Mouse (Mus musculus): Measurements from ENCODE around the gene Vmn1r7. TPM values are rescaled to one million over a fixed set of nuclear protein-coding genes. Genes with fewer than 3 reads are reported as not detected.
"Not testable (repeated sequence)": the region's sequence is repeated elsewhere in the genome, so short reads cannot be mapped to it uniquely, and the experiment has no call there.

Vmn1r7 gene
- not detected in 2 replicates for polyA plus RNA-seq (2014; fragmentation: Nextera tagmentation; extraction: Ambion mirVana)

DNA sequence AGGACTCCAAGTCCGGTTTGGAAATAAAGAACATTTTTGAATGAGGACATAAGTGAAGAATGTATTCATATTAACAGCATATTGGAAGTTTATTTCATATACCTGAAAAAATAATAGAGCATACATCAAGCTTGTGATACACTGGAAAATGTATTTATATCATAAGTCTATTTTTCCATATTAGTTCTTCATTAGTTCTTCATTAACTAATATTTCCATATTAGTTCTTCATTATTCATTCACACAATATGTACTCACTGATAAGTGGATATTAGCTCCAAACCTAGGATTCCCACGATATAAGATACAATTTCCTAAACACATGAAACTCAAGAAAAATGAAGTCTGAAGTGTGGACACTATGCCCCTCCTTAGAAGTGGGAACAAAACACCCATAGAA lies at the start of gene Vmn1r7:
Gene Vmn1r7 (minus strand): TSS at position 101 of the 400 bp plus-strand sequence.
- not testable (repeated sequence) for ATAC-seq (replicated peaks; ENCODE audit: insufficient number of reproducible peaks, low FRiP score, low TSS enrichment)
- 71% methylated on average over 2 of the region's 2 CpGs for WGBS (ENCODE audit: insufficient replicate concordance)

DNA sequence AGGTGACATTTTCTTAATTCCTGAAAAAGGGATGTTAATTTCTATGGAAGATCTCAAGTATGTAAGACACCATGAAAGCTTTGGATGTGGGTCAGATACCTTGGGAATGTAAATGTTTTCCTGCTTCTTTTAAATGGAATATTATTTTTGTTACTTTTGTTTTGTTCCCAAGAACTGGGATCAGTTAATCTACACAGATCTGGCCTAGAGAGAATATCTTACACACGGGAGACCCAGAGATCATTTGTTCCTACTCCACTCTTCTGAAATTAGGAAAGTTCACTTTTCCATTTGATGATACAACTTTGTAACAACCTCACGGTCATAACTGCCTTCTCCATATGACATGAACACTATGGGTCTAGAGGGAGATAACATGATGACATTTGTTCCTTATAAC lies 41.4 kb upstream of the Vmn1r7 start, which contains the start of gene Vmn1r9:
Gene Vmn1r9 (plus strand): TSS at position 301 of the 400 bp plus-strand sequence.
- Histone ChIP-seq H3K9ac (ENCODE audit: low read depth, low read length) (no peak within 1 kb of the TSS), H3K27me3 (ENCODE audit: control insufficient read depth, insufficient read depth, low read length) (no peaks in the 10 kb centered on the region), H3K9me3 (replicated peaks; ENCODE audit: control insufficient read depth, low read length) (no peaks in the 10 kb centered on the region), H3K4me1 (ENCODE audit: control insufficient read depth, insufficient read depth, low read length) (no peaks in the 10 kb centered on the region), H3K4me2 (no peak within 1 kb of the TSS), H3K36me3 (ENCODE audit: control insufficient read depth, insufficient read depth, low read length) (no peaks in the 10 kb centered on the region), H3K27ac (ENCODE audit: low read depth, low read length) (no peak within 1 kb of the TSS), H3K4me3 (ENCODE audit: low read depth, low read length) (no peak within 1 kb of the TSS)
- 69% methylated on average over 2 of the region's 2 CpGs for WGBS (ENCODE audit: insufficient replicate concordance)
- no peak for ATAC-seq (replicated peaks; ENCODE audit: insufficient number of reproducible peaks, low FRiP score, low TSS enrichment)

More for the DNA sequence above, at the start of gene Vmn1r7:
- not testable (repeated sequence) for H3K36me3 ChIP-seq (ENCODE audit: control insufficient read depth, insufficient read depth, low read length); H3K9ac ChIP-seq (ENCODE audit: low read depth, low read length); H3K9me3 ChIP-seq (replicated peaks; ENCODE audit: control insufficient read depth, low read length); H3K4me3 ChIP-seq (ENCODE audit: low read depth, low read length); H3K27me3 ChIP-seq (ENCODE audit: control insufficient read depth, insufficient read depth, low read length); H3K4me2 ChIP-seq; H3K4me1 ChIP-seq (ENCODE audit: control insufficient read depth, insufficient read depth, low read length); H3K27ac ChIP-seq (ENCODE audit: low read depth, low read length)

DNA sequence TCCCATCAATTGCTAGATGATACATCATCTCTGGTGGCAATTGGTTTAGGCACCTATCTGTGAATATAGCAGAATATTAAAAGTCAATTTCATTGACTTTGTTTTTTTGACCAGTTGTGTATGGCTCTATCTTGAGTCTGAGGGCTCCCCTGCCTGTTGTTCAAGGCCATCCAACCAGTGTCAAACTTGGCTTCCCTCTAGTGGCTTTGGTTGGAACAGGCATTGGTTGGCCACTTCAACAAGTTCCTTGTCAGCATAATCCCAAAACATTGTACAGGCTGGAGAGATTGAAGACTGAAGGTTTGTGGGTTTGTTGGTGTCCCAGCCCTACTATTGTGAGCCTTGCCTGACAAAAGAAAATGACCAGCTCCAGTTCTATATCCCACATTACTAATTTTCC lies 38.6 kb upstream of the Vmn1r7 start:
- H3K36me3 ChIP-seq (ENCODE audit: control insufficient read depth, insufficient read depth, low read length): no peaks in the 10 kb centered on the region
- H3K27ac ChIP-seq (ENCODE audit: low read depth, low read length): no peak overlapping the region
- H3K4me1 ChIP-seq (ENCODE audit: control insufficient read depth, insufficient read depth, low read length): no peaks in the 10 kb centered on the region
- no peak overlapping the region for H3K9ac ChIP-seq (ENCODE audit: low read depth, low read length)
- no peak overlapping the region for H3K4me3 ChIP-seq (ENCODE audit: low read depth, low read length)
- H3K9me3 ChIP-seq (replicated peaks; ENCODE audit: control insufficient read depth, low read length): no peaks in the 10 kb centered on the region
- no peaks in the 10 kb centered on the region for H3K27me3 ChIP-seq (ENCODE audit: control insufficient read depth, insufficient read depth, low read length)
- H3K4me2 ChIP-seq: no peak overlapping the region
- ATAC-seq (replicated peaks; ENCODE audit: insufficient number of reproducible peaks, low FRiP score, low TSS enrichment): no peak

DNA sequence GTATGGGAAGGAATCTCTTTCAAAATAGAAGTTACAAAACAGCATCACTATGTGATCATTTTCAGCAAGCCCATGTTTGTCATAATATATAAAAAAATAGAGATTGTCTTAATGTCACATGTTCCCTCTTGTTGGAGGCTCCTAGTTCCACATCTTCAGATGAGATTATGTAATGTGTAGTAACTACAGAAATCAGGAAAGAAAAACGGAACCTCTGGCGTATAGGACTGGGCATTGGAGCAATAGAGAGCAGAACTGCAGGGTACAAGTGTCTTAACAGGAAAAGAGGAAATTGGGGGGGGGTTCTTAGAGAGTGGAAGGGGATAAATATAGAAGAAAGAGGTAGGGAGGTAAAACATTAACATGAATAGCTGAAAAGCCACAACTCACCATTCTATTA lies 9.6 kb upstream of the Vmn1r7 start:
- no peak overlapping the region for H3K4me3 ChIP-seq (ENCODE audit: low read depth, low read length)
- H3K36me3 ChIP-seq (ENCODE audit: control insufficient read depth, insufficient read depth, low read length): no peaks in the 10 kb centered on the region
- no peak for ATAC-seq (replicated peaks; ENCODE audit: insufficient number of reproducible peaks, low FRiP score, low TSS enrichment)
- 68% methylated on average over 2 of the region's 2 CpGs for WGBS (ENCODE audit: insufficient replicate concordance)
- H3K9ac ChIP-seq (ENCODE audit: low read depth, low read length): no peak overlapping the region
- H3K27me3 ChIP-seq (ENCODE audit: control insufficient read depth, insufficient read depth, low read length): no peaks in the 10 kb centered on the region
- no peak overlapping the region for H3K4me2 ChIP-seq
- no peaks in the 10 kb centered on the region for H3K4me1 ChIP-seq (ENCODE audit: control insufficient read depth, insufficient read depth, low read length)
- no peak overlapping the region for H3K27ac ChIP-seq (ENCODE audit: low read depth, low read length)
- no peaks in the 10 kb centered on the region for H3K9me3 ChIP-seq (replicated peaks; ENCODE audit: control insufficient read depth, low read length)

DNA sequence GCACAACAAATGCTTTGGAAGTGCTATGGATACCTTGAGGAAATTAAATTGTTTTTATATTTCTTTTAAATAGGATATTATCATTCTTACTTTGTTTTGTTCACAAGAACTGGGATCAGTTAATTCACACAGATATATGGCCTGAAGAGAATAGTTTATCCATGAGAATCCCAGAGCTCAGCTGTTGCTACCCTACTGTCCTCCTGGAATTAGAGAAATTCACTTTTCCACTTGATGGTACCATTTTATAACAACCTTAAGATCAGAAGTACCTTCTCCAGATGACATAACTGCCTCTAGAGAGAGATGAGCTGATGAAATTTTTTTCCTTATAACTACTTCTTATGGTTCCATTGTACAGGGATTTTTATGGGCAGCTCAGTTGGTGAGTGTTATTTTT lies 6.9 kb upstream of the Vmn1r7 start, which contains the start of gene Vmn1r8:
Gene Vmn1r8 (plus strand): TSS at position 301 of the 400 bp plus-strand sequence.
- H3K4me3 ChIP-seq (ENCODE audit: low read depth, low read length): no peak within 1 kb of the TSS
- H3K9ac ChIP-seq (ENCODE audit: low read depth, low read length): no peak within 1 kb of the TSS
- no peak for ATAC-seq (replicated peaks; ENCODE audit: insufficient number of reproducible peaks, low FRiP score, low TSS enrichment)
- no peaks in the 10 kb centered on the region for H3K9me3 ChIP-seq (replicated peaks; ENCODE audit: control insufficient read depth, low read length)
- H3K4me2 ChIP-seq: no peak within 1 kb of the TSS
- no peaks in the 10 kb centered on the region for H3K27me3 ChIP-seq (ENCODE audit: control insufficient read depth, insufficient read depth, low read length)
- H3K4me1 ChIP-seq (ENCODE audit: control insufficient read depth, insufficient read depth, low read length): no peaks in the 10 kb centered on the region
- H3K36me3 ChIP-seq (ENCODE audit: control insufficient read depth, insufficient read depth, low read length): no peaks in the 10 kb centered on the region
- no peak within 1 kb of the TSS for H3K27ac ChIP-seq (ENCODE audit: low read depth, low read length)

DNA sequence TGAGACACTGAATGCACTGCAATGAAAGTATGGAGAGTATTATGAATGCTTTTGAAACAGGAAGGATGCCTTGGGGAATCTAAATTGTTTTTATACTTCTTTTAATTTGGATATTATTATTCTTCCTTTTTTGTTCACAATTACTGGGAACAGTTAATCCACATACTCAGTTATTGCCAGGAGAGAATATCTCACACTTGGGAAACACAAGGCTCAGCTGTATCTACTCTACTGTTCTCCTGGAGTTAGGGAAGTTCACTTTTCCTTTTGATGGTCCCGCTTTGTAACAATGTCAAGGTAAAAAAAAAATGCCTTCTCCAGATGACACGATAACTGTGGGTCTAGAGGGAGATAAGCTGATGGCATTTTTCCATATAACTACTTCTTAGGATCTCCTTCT lies 28.2 kb downstream of the Vmn1r7 start, which contains the start of gene Vmn1r6:
Gene Vmn1r6 (plus strand): TSS at position 301 of the 400 bp plus-strand sequence.
- WGBS (ENCODE audit: insufficient replicate concordance): 71% methylated on average over 2 of the region's 2 CpGs
- H3K27me3 ChIP-seq (ENCODE audit: control insufficient read depth, insufficient read depth, low read length): no peaks in the 10 kb centered on the region

More for the DNA sequence above, 28.2 kb downstream of the Vmn1r7 start, which contains the start of gene Vmn1r6:
- Histone ChIP-seq H3K4me3 (ENCODE audit: low read depth, low read length) (no peak within 1 kb of the TSS), H3K36me3 (ENCODE audit: control insufficient read depth, insufficient read depth, low read length) (no peaks in the 10 kb centered on the region), H3K4me1 (ENCODE audit: control insufficient read depth, insufficient read depth, low read length) (no peaks in the 10 kb centered on the region), H3K9ac (ENCODE audit: low read depth, low read length) (no peak within 1 kb of the TSS), H3K9me3 (replicated peaks; ENCODE audit: control insufficient read depth, low read length) (no peaks in the 10 kb centered on the region), H3K27ac (ENCODE audit: low read depth, low read length) (no peak within 1 kb of the TSS), H3K4me2 (no peak within 1 kb of the TSS)
- no peak for ATAC-seq (replicated peaks; ENCODE audit: insufficient number of reproducible peaks, low FRiP score, low TSS enrichment)

Other genes with a start within 250 kb of the Vmn1r7 start
- 31.7 and 34.0 TPM in 2 replicates for gene Kbtbd2, start 227.5 kb downstream of the Vmn1r7 start, polyA plus RNA-seq (2014; fragmentation: Nextera tagmentation; extraction: Ambion mirVana)
- 114 and 142 TPM in 2 replicates for gene Fkbp9, start 193.3 kb downstream of the Vmn1r7 start, polyA plus RNA-seq (2014; fragmentation: Nextera tagmentation; extraction: Ambion mirVana)
- gene Nt5c3, start 101.4 kb downstream of the Vmn1r7 start, polyA plus RNA-seq (2014; fragmentation: Nextera tagmentation; extraction: Ambion mirVana): 79.1 and 82.5 TPM in 2 replicates
- gene Vmn1r4, start 101.3 kb downstream of the Vmn1r7 start, polyA plus RNA-seq (2014; fragmentation: Nextera tagmentation; extraction: Ambion mirVana): 0.20 and 0.21 TPM in 2 replicates
- not detected in 2 replicates for gene Vmn1r5, start 55.1 kb downstream of the Vmn1r7 start, polyA plus RNA-seq (2014; fragmentation: Nextera tagmentation; extraction: Ambion mirVana)
- gene Vmn1r6, start 28.1 kb downstream of the Vmn1r7 start, polyA plus RNA-seq (2014; fragmentation: Nextera tagmentation; extraction: Ambion mirVana): not detected in 2 replicates
- not detected in 2 replicates for gene Vmn1r8, start 7.0 kb upstream of the Vmn1r7 start, polyA plus RNA-seq (2014; fragmentation: Nextera tagmentation; extraction: Ambion mirVana)
- gene Vmn1r9, start 41.5 kb upstream of the Vmn1r7 start, polyA plus RNA-seq (2014; fragmentation: Nextera tagmentation; extraction: Ambion mirVana): not detected in 2 replicates
- not detected in 2 replicates for gene Vmn1r10, start 84.1 kb upstream of the Vmn1r7 start, polyA plus RNA-seq (2014; fragmentation: Nextera tagmentation; extraction: Ambion mirVana)
- not detected in 2 replicates for gene Vmn1r11, start 108.1 kb upstream of the Vmn1r7 start, polyA plus RNA-seq (2014; fragmentation: Nextera tagmentation; extraction: Ambion mirVana)
- gene Vmn1r12, start 131.6 kb upstream of the Vmn1r7 start, polyA plus RNA-seq (2014; fragmentation: Nextera tagmentation; extraction: Ambion mirVana): not detected in 2 replicates
- not detected in 2 replicates for gene Vmn1r13, start 178.0 kb upstream of the Vmn1r7 start, polyA plus RNA-seq (2014; fragmentation: Nextera tagmentation; extraction: Ambion mirVana)
- not detected in 2 replicates for gene Vmn1r14, start 206.4 kb upstream of the Vmn1r7 start, polyA plus RNA-seq (2014; fragmentation: Nextera tagmentation; extraction: Ambion mirVana)
- gene Vmn1r15, start 232.6 kb upstream of the Vmn1r7 start, polyA plus RNA-seq (2014; fragmentation: Nextera tagmentation; extraction: Ambion mirVana): not detected in 2 replicates

Measured in heart, embryonic 11.5 days (tissue).